Mouse (Mus musculus) kidney, adult 2 months (tissue): ENCODE measurements around the gene Cacna1s.

ENCODE experiments used
- CTCF ChIP-seq: fragments of 200-500 bp; conservative IDR thresholded peaks from 2 replicates; pipeline ENCODE4 v1.5.1; 2011; ENCODE audit warnings: low read depth, mild to moderate bottlenecking, control low read depth, low read length, moderate library complexity, mixed read lengths; ENCODE audit not compliant: insufficient read depth, insufficient read length
- POLR2A ChIP-seq: fragments of 200-500 bp; IDR thresholded peaks from one replicate; pipeline ENCODE4 v1.6.1; 2011; ENCODE audit warnings: low read depth, low read length, control low read depth

- TF ChIP-seq CTCF (no peak), POLR2A (no peak)
These were observed 49.5 kb downstream of the Cacna1s start for GRCm38 (mm10) chr1:136102094-136102493.
